Mouse (Mus musculus) layer of hippocampus, adult 2 months (tissue): ENCODE results near the gene Stard3. TPM values are rescaled to one million over a fixed set of nuclear protein-coding genes. Genes with fewer than 3 reads are reported as not detected.

Experiments used
- DNase-seq, 2 experiments: peaks; one replicate each; pipeline ENCODE4 v3.0.0; 2022; ENCODE audit warnings: low spot score in 2 of 2
- H3K27ac ChIP-seq: fragments of 200-600 bp; 2 replicates; pipeline ENCODE4 v1.8.1; 2022
- H3K4me3 ChIP-seq: fragments of 200-600 bp; 2 replicates; pipeline ENCODE4 v1.8.1; 2022; ENCODE audit warnings: mild to moderate bottlenecking
- CTCF ChIP-seq: fragments of 200-600 bp; conservative IDR thresholded peaks from 2 replicates; pipeline ENCODE4 v1.8.1; 2022; ENCODE audit warnings: antibody characterized with exemption, mild to moderate bottlenecking, moderate library complexity
- total RNA-seq, 2 experiments: library from RNA; stranded (reverse); gene quantifications; 2 replicates each; pipeline ENCODE4 v1.2.3; 2021

Gene Stard3
- total RNA-seq, 2 experiments from 2014 or later: 32.9 to 35.5 TPM

DNA sequence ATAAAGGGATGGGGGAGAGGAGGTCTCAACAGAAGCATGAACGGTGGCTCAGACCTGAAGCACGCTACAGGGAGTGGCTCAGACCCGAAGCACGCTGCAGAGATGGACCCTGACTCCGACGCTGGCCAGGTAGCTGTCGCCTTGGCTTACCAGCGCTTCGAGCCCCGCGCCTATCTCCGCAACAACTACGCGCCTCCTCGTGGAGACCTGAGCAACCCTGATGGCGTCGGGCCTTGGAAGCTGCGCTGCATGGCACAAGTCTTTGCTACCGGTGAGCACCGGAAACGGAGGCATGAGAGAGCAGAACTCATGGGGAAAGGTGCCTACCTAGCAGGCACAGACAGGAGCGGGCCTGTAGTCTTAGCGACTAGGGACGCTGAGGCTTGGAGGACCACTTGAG, 28.4 kb downstream of the Stard3 start:
- H3K27ac ChIP-seq: no peak overlapping the region
- no peak overlapping the region for H3K4me3 ChIP-seq
- DNase-seq: no peak
- no peak for TF ChIP-seq CTCF

DNA sequence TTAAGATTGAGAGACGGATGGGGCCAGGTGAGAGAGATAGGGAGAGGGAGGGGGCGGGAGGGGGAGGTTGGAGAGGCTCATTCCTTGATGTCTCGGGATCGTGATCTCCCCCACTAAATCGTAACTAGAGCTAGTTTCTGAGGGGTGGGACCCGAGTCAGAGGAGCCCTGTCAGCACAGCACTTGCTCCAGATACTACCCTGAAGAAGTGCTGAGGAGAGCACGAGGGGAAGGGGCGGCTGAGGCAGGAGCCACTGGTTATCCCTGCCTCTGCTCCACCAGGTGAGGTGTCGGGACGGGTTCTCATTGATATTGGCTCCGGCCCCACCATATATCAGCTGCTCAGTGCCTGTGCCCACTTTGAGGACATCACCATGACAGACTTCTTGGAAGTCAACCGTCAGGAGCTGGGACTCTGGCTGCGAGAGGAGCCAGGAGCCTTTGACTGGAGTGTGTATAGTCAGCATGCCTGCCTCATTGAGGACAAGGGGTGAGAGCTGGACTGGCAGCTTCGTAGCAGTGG, 28.9 kb downstream of the Stard3 start:
- Histone ChIP-seq H3K4me3 (no peak overlapping the region), H3K27ac (no peak overlapping the region)
- DNase-seq: no peak
- TF ChIP-seq CTCF: no peak

DNA sequence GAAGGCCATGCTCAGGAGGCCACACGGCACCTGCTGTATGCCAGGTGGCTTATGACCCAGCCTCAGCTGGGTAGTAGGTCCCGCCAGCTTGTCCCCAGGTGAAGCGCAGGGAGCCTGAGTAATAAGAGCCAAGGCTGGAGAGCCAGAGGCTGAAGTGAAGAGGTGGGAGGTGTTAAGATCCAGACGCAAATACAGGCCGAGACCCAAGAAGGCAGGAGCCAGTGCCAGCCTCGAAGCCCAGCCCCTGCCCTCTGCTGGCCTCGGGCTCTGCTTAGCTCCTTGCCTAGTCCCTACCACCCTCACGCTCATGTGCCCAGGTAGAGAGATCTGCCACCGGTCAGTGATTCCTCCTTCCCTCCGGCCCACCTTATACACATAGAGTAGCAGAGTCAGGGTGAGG, 30.1 kb downstream of the Stard3 start:
- no peak overlapping the region for H3K27ac ChIP-seq
- DNase-seq: no peak
- H3K4me3 ChIP-seq: no peak overlapping the region
- TF ChIP-seq CTCF: no peak

DNA sequence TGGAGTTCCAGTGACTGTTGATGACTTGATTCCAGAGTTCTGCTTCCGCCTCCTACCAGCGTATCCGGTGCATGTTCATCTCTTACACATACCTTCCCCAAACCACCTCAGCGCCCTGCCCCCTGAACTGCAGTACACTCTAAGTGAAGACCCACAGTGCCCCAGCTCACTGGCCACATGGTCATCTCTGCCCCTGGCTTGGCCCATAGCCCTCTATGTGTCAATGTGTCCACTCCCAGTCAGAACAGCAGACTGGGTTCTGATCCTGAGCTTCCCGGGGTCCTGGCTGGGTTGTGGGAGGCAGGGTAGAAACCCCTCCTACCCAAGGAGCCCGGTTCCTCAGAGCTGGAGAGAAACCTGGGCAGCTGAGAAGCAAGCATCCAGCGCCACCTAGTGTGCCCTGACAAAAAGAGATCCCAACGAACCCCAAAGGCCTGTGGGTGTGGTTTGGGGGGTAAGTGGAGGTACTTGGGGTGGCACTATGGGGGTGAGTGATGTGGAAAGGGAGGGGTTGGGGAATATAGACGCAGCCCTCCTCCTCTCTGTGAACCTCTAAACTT, 31.1 kb downstream of the Stard3 start:
- DNase-seq: peak; percentile 63 to 67
- peak; percentile 82 for TF ChIP-seq CTCF
- Histone ChIP-seq H3K27ac (no peak overlapping the region), H3K4me3 (no peak overlapping the region)

DNA sequence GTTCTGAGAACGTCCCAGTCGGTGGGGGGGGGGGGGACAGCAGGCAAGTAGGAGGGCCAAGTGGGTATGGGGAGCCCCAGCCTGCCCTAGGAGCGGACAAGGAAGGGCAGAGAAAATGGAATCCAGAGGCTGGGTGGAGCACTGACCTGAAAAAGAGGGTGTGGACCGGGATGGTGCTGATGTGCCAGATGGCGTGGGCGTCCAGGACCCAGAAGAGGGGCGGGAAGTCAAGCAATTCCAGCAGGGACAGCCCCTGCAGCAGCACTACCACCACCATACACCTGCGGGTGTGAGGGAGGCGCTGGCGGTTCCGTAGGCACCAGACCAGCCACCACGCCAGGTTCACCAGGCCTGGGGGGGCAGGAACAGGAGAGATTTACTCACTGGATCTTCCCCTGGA, 32.0 kb downstream of the Stard3 start:
- TF ChIP-seq CTCF: no peak
- Histone ChIP-seq H3K4me3 (no peak overlapping the region), H3K27ac (no peak overlapping the region)
- no peak for DNase-seq

DNA sequence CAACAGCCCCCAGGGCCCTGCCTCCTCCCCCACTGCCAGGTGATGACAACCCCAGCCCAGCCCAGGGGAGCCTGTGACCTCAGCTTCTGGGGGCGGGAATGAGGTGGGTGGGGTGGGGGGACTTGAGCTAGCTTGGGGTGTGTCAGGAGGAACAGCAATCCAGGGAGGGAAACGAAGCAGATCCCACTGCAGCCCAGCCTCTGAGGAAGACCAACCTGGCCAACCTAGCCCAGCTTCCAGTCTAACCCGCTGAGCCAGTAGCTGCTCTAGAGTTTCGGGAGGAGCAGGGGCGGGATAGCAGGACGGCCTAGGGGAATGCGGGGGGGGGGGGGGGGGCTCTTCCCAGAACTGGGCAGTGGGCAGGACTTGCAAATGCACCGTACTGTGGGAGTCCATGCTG, 33.9 kb downstream of the Stard3 start:
- DNase-seq: no peak
- Histone ChIP-seq H3K4me3 (no peak overlapping the region), H3K27ac (no peak overlapping the region)
- TF ChIP-seq CTCF: no peak

DNA sequence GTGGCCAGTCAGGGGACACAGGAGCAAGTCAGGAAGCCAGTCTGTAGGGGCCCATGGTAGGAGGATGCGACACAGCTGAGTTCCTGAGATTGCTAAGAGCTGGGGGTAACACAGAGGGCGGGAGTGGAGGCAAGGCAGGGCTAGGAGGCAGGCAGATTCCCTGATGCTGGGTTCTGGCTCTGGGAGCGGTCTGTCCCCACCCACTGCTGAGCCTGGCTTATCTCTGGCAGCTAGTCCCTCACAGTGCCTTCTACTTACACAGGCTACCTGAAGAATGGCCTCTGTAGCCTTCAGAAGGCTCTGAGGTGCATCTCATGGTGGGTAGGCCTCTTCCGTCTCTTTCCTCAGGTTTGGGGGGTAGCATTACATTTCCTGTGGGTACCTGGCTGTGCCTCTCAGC, 34.5 kb downstream of the Stard3 start:
- TF ChIP-seq CTCF: no peak
- no peak for DNase-seq
- no peak overlapping the region for H3K27ac ChIP-seq
- H3K4me3 ChIP-seq: no peak overlapping the region

DNA sequence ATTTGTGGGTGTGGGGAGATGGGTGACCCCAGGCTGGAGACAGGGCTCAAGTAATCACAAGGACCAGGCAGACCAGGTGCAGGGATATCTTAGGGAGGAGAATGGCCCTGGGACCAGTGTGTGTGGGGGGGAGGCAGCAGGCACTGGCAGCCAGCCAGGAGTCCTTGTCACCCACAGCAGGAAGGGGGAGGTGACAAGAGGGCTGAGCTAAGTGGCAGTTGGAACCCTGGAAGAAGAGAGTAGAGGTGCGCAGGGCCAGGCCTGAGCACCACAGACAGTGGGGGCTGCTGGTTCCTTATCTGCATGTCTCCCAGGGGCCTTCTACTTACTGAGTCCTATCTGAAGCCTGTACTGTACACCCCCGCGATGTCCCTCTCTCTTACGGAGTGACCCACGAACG, 35.1 kb downstream of the Stard3 start:
- no peak for DNase-seq
- Histone ChIP-seq H3K27ac (no peak overlapping the region), H3K4me3 (no peak overlapping the region)
- no peak for TF ChIP-seq CTCF

DNA sequence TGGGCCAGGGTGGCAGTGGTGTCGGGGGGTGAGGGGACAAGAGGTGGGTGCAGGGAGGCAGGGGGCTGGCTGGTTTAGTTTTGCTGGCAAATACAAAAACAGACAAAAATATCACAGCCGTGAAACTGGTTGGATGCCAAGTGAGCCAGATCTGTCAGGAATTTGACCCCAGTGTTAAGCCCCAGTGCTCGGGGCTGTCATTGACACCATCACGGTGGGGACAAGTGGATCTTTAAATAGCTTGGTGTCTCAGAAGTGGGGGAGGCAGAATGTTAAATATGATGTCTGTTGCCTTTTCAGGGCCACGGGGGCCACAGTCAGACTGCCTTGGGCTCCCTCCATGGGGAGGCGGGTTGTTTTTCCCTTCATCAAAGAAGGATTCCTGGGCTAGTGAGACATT, 36.1 kb downstream of the Stard3 start:
- H3K4me3 ChIP-seq: no peak overlapping the region
- DNase-seq: no peak
- no peak overlapping the region for H3K27ac ChIP-seq
- no peak for TF ChIP-seq CTCF

DNA sequence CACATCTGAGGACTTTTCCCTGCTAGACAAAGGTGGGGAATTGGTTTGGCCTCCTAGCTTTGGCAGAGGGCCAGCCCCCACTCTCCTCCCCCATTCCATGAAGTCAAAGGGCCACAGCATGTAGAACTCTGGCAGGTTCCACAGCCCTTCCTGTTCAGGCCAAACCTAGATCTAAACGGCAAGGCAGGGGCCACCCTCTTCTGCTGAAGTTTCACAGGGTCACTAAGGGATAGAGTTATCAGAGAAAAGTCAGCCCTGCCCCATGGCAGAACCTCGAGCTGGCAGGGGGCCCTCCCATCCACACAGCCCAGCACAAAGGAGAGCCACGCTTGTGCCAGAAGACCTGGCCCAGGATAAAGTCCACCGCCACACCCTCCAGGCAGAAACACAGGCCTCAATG, 36.9 kb downstream of the Stard3 start:
- TF ChIP-seq CTCF: no peak
- no peak overlapping the region for H3K4me3 ChIP-seq

DNA sequence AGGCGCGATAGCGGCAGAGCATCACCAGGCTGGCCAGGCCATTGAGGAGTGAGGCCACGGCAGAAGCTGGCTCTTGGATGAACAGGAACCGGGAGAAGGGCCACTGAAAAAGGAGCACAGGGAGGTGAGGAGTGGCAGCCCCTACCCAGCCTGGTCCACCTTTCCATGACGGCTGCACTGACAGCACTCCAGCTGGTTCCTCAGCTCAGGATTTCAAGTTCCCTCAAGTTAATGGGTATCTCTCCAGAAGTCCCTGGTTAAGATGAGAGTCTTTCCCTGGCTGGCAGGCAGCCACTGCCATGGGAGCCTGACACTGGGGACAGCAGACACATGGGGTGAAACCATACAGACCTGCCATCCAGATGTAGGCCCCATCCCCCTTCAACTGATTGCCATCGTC, 39.8 kb downstream of the Stard3 start:
- no peak for TF ChIP-seq CTCF
- H3K27ac ChIP-seq: no peak overlapping the region
- H3K4me3 ChIP-seq: no peak overlapping the region
- no peak for DNase-seq

More for the DNA sequence above, 36.9 kb downstream of the Stard3 start:
- H3K27ac ChIP-seq: no peak overlapping the region
- no peak for DNase-seq

DNA sequence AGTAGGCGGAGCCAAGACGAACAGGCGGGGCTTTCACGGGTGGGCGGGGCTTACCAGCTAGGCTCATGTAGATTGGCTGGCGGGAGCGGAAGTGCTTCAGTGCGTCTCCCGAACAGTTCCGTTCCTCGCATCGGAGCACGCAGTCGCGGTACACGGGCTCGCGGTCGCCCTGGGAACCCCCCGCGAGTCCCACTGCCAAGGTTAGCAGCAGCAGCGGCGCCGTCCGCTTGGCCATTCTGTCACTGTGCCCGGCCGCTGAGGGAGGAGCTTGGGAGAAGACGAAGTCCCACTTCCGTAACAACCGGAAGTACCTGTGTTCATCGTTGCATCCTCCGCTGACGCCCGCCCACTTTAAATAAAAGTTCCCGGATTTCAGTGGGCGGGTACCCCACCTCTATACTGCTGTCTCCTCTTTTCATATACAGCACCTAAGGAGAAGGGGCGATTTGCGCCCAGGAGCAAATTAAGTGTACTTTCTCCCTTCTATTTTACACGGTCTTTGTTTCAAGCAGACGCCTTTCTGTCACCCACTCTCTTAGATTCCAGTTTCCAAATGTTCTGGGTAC, 42.1 kb downstream of the Stard3 start, which contains the start of gene Pgap3:
Gene Pgap3, minus strand, starts transcription at position 330 of the 566 bp plus-strand sequence.
- H3K4me3 ChIP-seq: peak within 1 kb of the TSS; percentile 78
- DNase-seq: peak; percentile 77 to 89
- peak within 1 kb of the TSS; percentile 90 for H3K27ac ChIP-seq
- no peak for TF ChIP-seq CTCF

DNA sequence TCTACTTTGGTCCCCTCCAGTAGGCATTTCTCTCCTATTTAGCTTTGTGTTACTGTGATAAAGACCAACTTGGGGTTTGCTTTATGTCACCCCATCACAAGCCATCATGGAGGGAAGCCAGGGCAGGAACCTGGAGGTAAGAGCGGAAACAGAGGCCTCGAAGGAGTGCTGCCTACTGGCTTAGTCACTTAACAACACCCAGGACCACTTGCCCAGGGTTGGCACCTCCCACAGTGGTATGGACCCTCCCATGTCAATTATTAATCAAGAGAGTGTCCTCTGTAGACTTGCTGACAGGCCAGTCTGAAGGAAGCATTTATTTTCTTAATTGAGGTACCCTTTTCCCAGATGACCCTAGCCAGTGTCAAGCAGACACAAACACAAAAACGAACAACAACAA, 42.6 kb downstream of the Stard3 start:
- no peak for TF ChIP-seq CTCF
- H3K27ac ChIP-seq: peak overlapping the region; percentile 90
- DNase-seq: no peak
- H3K4me3 ChIP-seq: peak overlapping the region; percentile 78

DNA sequence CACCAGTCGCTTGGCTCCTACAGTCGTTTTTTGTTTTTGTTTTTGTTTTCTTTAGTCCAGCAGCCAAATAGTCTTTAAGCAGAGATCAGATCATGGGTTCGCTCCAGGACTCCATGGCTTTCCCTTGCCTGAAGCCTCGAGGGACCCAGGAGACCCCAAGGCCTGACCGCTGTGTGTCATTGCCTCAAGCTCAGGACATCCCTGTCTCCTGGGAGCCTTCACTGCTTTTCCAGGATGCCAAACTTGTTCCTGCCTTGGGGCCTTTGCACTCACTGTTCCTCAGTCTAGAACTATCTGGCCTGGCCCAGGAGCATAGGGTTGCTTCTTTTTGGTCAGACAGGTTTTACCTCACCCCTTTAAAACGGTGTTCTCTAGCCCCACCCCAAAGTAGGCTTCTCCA, 48.5 kb downstream of the Stard3 start:
- no peak overlapping the region for H3K27ac ChIP-seq
- DNase-seq: no peak
- TF ChIP-seq CTCF: no peak
- H3K4me3 ChIP-seq: no peak overlapping the region
